Mouse (Mus musculus) cerebellum, postnatal 36 days (tissue): ENCODE results near the gene Bcor.

Experiments used
- DNase-seq, 2 experiments: peaks; one replicate each; pipeline ENCODE4 v3.0.0; 2021 to 2022; ENCODE audit warnings: mixed read lengths in 2 of 2

Gene Bcor

DNA sequence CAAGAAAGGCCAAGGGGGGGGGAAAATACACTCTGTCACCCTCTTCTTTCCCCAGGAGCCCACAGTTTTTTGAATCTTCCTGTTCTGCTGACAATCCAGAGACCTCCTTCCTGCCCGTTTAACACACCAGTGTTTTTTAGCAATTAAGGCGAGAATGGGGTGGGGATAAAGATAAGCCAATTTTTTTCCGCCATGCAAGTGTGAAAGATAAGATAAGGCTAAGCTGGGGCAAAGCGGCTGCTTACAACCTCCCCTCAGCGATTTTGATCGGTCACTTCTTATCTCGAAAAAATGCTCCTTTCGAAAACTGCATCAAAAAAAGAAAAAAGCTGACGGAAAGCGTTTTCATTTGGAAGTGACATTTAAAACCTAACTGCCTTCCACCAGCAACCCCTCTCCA is 74.2 kb downstream of the Bcor start:
- no peak for DNase-seq

DNA sequence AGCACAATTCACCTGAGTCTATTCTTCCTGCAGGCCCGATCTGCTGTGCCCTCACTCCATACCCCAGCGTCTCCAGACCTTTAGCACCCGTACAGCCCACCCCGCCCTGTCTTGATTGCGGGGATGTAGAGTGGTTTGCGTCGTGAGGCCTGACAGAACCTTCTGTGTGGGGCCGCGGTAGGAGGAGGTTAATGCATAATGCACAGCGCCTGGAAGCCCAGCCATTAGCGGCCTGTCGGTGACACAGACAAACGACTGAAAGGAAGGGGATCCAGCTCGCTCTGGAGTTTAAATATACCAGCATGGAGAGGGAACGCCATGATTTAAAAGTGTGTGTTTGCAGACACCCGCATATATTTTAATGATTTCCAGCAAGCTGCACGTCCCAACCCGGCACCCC is 74.9 kb downstream of the Bcor start:
- no peak for DNase-seq

DNA sequence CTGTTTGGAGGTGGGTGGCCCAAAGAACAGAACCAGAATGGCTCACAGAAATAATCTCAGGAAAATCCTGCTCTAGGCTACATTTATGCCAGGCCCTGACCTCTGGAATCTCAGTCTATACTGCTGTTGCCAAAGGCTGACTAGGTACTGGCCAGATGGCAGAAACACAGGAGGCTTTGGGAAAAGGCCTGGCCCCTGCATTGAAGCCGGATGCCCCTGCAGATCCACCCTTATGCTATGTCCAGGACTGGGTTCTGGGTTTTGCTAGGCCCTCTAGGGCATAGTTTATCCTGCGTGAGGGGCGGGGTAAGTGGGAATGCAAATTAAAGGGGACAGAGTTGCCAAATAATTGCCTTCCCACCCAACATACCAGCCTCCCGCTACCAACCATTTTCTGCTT is 75.5 kb downstream of the Bcor start:
- peak; percentile 35 to 46 for DNase-seq

DNA sequence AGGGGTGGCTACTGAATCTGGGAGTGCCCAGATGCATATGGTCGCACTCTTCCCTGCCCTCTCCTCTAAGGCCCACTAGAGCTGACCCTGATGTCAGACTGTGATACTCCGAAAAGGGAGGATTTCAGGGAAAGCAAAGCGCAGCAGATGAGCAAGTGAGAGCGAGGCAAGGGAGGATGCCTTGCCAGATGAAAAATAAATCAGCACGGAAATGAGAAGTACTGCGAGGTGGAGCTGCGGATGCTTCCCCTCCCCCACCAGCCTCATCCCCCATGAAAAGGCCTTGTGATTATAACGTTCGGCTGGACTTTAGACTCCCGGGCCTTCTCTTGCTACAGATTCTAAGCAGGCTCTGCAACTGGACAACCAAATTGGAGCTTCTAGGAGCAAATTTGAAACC is 76.5 kb downstream of the Bcor start:
- DNase-seq = no peak

DNA sequence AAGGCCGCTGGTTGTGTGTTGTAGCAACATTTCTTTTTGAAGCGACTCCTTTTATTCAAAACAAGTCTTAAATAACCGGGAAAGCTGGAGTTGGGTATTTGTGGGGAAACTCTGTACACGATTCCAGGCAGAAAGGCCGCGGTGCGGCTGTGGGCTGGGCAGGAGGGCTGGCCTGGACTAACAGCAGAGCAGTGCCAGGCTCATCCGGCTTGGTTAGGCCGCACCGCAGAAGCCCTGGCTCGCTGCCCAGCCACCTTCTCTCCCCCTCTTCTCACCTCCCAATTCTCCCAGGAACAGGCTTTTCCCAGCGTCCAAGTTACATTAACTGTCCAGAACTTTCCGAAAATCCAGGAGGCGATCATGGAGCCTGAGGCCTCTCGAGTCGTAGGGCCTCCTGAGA is 77.4 kb downstream of the Bcor start:
- peak in 1 of 2 experiments; percentile 43 for DNase-seq

DNA sequence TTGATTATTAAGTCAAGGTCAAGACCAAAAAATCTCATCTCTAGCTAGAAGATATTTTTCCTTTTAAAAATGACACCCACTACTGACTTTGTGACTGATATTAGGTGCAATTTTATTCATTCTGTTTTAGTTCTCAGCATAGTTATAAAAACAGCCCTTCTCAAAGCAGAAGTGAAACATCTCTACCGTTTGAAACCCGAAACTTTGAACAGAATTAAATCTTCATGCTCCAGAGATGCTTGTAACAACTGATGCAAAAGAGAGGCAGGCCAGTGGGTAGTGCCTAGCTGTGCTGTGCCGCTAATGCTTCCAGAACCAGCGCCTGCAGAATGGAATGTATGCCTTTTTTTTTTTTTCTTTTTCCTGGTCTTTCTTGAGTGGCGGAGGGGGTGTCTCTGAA is 78.0 kb downstream of the Bcor start:
- DNase-seq = no peak

DNA sequence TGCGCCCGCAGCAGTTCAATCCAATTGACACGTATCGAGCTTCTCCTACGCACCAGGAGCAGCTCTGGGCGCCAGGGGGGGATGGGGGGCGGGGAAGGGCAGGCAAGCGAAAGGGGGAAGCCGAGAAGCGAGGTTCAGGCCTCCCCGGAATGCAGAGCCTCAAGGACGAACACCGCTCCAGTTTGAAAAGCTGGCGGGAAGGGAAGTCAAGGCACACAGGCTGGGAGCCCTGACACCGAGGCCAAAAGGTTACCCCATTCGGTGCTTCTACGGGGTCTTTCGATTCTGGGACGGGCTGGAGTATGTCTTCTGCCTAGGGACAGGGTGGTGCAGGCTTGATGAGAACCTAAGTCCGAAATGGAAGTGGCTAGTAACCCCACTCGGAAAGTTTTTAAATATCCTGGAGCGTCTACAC is 78.4 kb downstream of the Bcor start:
- no peak for DNase-seq

DNA sequence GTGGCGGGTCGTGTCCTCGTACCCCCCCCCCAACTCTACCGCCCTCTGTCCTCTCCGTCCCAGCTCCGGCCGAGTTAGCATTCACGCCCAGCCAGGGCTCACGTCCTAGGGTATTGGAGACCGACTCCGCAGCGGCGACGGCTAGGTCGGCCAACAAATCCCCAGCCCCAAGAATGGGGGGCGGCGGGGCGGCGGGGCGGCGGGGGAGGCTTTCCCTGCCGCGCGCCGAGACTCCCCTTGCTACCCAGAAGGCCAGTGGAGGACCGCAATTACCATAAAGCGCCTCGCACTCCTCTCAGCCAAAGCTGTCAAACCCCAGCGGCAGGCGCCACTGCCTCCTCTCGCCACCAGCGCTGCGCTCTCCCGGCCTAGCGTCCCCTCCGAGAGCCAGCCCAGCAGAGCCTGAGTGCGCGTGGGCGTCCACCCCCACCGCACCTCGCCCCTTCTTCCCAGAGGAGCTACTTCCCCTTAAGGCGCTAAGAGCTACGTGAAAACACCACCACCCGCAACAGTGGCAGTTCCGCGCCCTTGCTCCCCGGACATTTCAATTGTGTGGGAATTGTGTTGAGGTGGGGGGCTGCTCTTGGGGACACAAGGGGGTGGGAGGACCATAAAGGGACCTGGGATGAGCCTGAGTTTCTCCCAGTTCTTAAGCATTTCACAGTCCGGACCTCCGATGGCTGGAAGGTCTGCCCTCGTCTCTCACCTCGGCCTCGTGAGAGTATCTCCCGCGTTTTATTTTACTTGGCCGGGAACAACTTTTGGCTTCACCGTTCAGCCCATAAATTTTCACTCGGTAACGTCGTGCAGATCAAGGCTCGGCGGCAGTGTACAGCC is 79.0 kb downstream of the Bcor start:
- peak in 1 of 2 experiments; percentile 42 for DNase-seq

DNA sequence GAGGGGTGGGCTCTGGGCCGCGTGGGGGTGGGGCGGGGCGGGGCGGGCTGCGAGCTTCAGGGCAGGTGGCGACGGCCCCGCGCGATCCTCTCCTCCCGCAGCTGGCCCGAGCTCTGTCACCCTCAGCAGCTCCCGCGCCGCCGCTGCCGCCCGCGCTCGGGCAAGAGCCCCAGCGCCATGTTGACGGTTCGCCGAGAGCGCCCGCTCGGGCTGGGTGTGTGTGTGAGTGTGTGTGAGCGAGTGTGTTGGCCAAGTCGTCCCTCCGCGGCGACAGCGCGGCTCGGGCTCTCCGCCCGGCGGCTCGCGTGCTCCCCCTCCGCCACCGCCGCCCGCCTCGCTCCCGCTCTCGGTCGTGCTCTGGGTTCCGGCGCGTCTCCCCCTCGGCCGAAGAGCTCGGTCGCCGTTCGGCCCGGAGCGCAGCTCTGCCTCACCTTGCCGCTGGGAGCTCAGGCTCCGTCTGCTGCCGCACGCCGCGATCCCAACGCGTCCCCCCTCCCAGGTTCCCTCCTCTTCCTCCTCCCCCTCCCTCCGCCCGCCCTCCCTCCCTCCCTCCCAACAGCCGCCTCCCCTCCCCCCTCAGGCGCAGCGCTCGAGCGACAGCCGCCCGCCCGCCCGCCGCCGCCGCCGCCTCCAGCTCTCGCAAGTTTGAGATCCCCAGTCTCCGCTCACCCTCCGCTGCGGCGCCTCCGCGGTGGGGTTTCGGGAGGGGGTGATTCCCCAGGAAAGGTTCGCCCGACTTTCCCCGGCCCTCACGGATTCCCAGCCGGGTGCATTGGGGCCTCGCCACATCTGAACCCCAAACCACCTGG is 79.9 kb downstream of the Bcor start:
- peak; percentile 56 to 59 for DNase-seq

DNA sequence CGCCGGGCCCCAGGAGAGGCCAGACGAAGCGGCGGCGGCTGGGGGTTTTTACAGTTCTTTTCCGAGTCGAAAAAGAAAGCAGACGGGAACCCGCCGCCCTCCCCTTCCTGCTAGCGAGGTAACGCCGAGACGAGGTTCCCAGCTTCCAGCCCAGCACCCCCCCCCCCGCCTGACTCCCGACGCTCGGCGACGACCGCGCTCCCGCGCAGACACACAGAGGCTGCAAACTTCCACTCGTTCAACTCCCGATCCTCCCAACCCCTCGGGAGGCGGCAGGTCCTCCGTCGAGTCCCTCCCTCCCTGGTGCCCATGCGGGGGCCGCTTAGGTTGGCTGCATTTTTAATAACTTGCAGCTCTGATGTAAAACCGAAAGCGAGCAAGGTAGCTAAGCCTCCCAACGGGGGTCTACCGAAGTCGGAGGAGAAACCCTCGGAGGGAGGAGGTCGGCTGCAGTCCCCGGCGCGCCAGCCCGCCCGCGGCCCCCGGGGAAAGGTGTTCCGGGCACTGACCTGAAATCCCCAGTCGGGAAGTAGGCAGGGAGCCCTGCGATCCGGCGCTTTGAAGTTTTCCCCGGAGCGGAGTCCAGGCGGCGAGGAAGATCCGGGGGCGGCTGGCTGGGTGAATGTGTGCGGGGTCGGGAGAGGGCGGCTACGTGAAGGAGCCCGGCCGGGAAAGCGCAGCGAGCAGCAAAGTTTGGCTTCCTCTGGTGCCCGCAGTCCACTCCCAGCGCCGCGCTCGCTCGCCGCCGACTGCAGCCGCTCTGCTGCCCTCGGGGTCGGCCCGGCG is 80.7 kb downstream of the Bcor start:
- DNase-seq = peak; percentile 31 to 34

DNA sequence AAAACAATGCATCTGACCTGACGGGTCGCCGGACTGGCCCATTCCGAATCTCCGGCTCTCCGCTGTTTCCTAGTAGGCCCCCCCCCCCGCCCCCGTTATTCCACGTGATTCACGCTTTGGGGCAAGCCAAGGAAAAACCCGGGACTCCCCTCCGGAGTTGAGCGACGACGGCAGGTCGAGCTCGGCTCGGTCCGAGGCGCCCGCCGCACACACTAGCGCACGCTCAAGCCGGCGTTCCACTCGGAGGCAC is 81.2 kb downstream of the Bcor start:
- DNase-seq = no peak

DNA sequence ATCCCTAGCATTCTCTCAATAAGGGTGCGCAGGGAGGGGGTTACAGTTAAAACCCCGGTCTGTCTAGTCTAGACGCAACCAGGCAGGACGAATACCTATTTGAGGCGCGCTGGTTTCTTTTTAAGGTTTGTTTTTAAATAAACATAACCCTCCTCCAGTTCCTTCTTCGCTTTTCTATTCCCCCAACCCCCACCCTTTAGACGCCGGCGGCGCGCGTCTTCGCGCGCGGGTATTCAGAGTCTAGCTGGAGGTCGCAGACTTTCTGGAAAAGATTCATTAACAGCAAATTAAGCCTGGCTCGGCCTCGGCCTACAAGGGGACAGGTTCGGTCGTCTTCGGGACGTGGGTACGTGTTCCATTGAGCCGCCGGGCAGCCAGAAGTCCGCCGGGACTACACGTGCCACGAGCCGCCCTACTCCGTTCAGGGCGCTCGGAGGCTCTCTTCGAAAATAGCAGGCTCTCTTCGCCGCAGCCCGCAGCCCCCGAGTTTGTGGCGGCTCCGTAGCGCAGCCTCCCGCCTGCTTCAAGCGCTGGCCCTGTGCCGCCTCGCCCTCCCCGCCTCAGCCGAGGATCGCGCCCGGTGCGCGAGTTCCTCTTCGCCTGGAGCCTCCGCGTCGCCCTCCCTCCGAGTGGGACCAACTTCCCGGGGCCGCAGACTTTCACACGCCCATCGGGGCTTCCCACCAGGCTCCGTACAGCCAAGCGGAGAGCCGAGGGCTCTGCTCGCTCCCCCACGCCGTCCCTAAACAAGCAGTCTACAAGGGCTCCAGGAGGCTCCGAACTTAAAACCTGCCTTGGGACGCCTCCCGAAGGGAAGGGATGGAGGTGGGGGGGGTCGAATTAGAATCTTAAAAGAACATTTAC is 81.7 kb downstream of the Bcor start:
- DNase-seq = peak; percentile 34 to 43

DNA sequence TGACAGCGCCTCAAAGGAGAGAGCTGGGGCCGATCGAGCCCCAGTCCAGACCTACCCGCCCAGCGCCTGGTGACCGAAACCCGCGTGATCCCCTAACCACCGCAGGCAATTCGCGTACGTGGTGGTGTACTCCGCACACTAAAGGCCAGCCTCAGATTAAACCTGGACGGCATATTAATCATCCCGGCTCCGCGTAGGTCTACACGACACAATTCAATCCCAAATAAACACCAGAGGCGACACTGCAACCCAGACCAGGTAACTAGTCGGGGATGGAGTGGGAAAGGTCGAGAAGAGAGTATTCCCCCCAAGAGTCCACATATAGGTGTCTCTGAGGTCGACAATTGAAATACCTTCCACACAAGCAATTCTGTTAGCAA is 82.6 kb downstream of the Bcor start:
- no peak for DNase-seq

DNA sequence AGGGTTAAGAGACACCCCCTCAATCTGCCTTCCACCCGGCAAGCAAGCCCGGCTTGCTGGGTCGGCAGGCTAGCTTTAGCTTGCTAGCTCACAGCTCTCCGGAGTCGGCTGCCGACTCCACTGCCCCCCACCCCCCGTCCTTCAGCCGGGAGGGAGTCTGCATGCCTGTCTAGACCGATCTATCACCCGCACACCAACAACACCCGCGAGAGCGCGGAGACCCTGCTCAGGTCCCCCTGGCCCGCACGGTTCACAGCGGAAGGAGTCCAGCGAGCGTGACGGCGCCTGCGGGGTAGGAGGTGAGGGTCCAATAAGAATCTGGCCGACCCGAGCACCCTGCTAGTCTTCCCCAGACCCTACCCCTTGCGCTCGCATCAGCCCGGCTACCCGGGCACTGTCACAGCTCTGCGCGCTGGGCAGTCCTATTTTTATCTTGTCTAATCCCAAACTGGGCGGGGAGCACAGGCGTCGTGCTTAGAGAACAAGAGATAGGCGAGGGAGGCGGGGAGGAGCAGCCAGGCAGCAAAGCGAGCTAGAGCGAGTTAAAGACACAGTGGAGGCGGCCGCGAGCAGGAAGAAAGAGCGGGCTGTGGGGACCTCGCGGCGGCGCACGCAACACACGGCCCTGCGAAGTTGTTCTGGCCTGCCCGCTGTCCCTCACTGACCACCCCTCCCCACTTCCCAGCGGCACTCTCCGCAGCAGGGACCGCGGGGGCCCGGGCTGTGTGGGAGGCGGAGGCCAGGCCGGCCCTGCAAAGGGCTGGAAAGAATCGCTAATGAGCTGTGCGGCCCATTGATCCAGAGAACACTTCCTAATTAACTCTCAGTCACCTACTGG is 83.2 kb downstream of the Bcor start:
- peak; percentile 54 to 64 for DNase-seq

DNA sequence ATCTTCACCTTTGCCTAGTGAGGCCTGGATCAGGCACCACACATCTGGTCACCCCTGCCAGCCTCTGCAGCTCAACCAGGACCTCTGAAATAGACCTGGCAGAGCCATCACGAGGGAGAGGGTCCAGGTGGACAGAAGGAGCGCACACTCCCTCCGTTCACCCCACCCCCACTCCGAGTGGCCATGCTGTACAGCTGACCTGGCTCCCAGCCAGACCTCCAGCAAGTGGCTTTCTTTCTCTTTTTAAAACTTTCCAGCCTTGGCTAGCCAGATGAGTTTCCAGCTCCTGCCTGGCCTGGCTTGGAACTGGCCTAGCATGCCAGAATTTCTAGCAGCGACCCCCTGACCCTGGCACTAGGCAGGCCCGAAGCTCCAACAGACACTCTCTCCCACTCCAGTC is 87.4 kb downstream of the Bcor start:
- no peak for DNase-seq

DNA sequence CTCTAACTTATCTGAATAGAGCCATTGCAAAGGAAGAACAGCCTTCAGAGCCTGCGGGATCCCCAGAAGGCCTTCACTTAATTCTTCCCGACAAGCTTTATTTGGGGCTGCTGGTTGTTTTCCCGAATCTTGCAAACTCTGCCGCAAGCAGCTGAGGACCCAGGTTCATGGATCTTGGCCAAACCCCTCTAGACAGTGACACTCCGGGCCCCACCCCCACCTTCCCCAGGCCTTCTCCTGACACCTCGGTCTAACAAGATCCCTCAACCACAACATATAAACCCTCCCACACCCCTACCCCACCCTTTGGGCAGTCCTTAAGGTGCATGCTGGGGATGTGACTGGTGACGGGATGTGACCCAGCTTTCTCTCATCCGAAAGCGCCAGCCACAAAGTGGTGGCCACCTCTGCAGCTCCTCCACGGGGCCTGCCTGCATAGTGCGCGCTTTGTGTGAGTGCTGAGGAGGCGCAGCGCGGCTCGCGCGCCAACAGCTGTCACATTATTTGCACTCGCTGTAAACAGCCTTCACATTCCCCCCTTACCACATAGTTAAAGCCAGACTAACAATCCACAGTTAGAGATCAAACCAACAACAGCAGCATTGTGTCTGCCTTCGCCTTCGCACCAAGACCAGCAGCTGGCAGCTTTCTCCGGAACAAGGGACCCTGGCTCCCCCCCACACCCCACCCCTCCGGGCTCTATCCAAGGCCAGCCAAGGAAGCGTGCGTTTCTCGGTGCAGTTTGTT is 91.0 kb downstream of the Bcor start:
- DNase-seq = no peak

DNA sequence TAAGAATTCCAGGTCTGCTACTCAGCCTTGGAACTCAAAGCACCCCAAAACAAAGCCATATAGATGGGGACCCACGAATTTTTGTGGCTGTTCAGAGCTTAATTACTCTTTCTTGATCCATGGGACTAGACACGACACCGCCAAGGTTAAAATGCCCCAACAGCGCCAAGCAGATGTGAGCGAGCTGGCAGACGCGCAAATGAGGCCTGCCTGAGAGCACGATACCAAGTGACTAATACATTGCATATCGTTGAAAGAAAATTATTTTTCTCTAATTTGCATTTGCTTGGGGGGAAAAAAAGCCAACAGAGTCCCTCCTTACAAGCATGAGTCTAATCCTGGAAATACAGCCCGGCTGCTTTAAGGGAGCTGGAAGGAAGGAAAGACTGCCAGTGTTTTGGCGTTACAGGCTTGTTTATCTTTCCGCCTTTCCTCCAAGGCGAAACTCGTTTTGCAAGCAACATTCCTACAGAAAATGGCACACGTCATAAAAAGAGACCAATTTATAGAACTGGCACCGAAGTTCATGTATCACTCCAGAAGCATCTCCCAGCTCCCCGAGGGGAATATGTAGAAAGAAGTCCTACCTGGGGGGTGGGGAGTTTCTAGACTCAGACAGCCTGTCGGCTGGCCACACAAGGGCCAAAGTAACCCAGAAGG is 92.2 kb downstream of the Bcor start:
- no peak for DNase-seq

DNA sequence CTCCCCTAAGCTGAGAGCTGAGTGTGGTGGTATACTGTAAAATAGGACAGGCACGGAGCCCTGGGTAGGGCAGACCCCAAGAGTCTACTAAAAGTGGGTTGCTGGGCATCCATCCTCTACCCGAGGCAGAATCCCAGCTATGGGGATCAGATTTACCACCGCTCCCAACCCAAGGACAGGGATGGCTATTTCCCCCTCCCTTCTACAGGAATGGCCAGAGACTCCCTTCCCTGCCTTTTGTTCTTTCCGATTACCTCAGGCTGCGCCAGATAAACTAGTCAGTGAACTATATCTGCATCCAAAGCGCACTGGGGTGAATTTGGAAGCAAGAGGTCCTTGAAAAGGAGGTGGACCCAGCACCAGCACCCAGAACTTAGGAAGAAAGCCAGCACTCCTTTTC is 93.1 kb downstream of the Bcor start:
- DNase-seq = no peak

DNA sequence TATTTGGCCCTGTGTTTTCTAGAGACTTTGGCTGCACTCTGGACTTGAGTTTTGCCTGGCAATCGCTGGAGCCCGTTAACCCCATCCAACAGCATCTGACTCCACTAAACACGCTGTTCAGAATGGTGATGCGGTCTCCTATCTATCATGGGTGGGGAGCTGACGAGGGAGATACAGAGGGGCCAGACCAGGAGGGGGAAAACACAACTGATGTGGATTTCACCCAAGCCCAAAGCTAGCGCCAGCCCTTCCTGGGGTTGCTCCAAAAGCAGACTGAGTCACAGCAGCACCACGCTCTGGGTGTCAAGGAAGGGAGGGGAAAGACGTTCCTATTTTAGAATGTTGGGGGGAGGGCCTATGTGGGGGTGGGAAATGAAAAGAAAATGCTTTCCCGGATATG is 94.4 kb downstream of the Bcor start:
- no peak for DNase-seq

DNA sequence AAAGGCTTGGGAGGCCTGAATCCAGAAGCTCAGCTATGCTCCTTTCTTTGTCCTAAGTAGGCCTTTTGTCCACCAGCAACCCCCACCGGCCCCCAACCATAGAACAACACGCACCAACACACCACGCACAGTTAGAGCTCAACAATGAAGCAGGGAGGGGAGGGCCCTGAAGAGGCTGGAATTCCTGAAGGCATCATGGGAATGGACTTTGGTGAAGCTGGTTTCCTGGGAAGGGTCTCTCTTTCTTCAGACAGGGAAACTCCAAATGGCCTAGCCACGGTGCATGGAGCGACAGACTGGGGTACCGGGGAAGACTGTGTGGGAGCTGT is 97.3 kb downstream of the Bcor start:
- DNase-seq = no peak
